Mouse (Mus musculus) left cerebral cortex, adult 8-10 months (tissue): ENCODE data around the gene Cadps2. TPM values are rescaled to one million over a fixed set of nuclear protein-coding genes. Genes with fewer than 3 reads are reported as not detected.

Experiments
- DNase-seq, 2 experiments: peaks; one replicate each; pipeline ENCODE4 v3.0.0; 2022; ENCODE audit warnings: low spot score in 2 of 2
- total RNA-seq, 4 experiments: library from RNA; stranded (reverse); gene quantifications; 2 replicates each; pipeline ENCODE4 v1.2.4; 2022

Gene Cadps2
- total RNA-seq, 4 experiments from 2014 or later, result 69.8 to 86.7 (median 77.5) TPM

- DNase-seq, result no peak
Observed at GRCm38 (mm10) chr6:23253353-23254311, 585.6 kb downstream of the Cadps2 start.

- no peak for DNase-seq
Observed at GRCm38 (mm10) chr6:23252196-23253135, 586.8 kb downstream of the Cadps2 start.

GRCm38 (mm10) chr6:23251431-23251830 lies 587.8 kb downstream of the Cadps2 start:
- no peak for DNase-seq

- DNase-seq, result no peak
Observed at GRCm38 (mm10) chr6:23250288-23250955, 588.8 kb downstream of the Cadps2 start.

- DNase-seq, result no peak
Observed at GRCm38 (mm10) chr6:23249616-23250287, 589.5 kb downstream of the Cadps2 start.

GRCm38 (mm10) chr6:23249053-23249401 lies 590.2 kb downstream of the Cadps2 start:
- no peak for DNase-seq

GRCm38 (mm10) chr6:23248313-23249052 lies 590.7 kb downstream of the Cadps2 start, which contains the start of gene Fezf1:
Fezf1 (minus strand) TSS chr6:23248362.
- no peak for DNase-seq

GRCm38 (mm10) chr6:23247512-23248312 lies 591.5 kb downstream of the Cadps2 start:
- no peak for DNase-seq

GRCm38 (mm10) chr6:23246790-23247511 lies 592.3 kb downstream of the Cadps2 start:
- no peak for DNase-seq

- no peak for DNase-seq
Observed at GRCm38 (mm10) chr6:23246061-23246789, 593.0 kb downstream of the Cadps2 start.

- no peak for DNase-seq
Observed at GRCm38 (mm10) chr6:23245545-23246011, 593.6 kb downstream of the Cadps2 start.

GRCm38 (mm10) chr6:23245121-23245520 lies 594.1 kb downstream of the Cadps2 start:
- no peak for DNase-seq

GRCm38 (mm10) chr6:23243821-23244760 lies 595.1 kb downstream of the Cadps2 start:
- DNase-seq, result no peak
